Mouse (Mus musculus): ENCODE results near the gene Cog2. TPM values are rescaled to one million over a fixed set of nuclear protein-coding genes. Genes with fewer than 3 reads are reported as not detected.

Cog2 gene
- 20.5 and 20.7 TPM in 2 replicates for polyA plus RNA-seq (2015; fragmentation: Nextera tagmentation; extraction: Ambion mirVana)

DNA sequence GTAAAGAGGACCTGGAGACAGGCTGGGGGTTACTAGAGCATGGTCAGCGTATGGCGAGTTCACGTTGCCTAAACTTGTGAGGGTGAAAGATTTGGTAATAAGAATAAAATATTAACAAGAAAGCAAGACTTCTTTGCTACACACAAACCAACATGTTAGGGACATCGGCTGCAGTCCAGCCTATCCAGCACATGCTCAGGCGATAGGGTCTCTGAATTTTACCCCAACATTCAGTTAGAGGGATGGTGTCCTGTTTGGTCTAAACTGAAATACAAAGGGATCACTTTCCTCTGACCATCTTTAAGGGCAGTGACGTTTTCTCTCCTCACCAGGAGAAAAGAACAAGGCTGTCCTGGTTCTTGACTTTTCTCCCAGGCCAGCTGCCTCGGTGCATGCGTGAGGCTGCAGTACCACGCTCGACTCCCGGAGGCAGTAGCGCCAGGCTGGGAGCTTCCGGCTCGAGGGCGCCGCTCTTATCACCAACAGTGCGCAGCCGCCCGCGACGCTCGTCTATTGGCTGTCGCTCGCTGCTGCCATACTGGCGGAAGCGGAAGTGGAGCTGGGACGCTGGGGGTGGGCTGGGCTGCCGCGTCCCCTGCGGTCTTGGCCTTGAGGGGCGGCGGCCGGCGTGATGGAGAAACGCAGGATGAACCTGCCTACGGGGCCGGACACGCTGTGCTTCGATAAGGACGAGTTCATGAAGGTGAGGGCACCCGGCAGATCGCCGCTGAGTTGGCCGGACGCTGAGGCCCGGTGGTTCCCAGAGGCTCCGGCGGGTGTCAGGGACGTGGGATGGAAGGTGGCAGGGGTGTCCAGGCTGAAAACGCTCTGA lies at the start of gene Cog2:
Gene Cog2, plus strand, starts transcription at position 519 of the 832 bp plus-strand sequence.
- Histone ChIP-seq H3K9ac (peak within 1 kb of the TSS; percentile 89), H3K4me2 (peak within 1 kb of the TSS; percentile 95), H3K27me3 (replicated peaks) (peaks cover 20% of the 10 kb centered on the region; the same call in 1 of the 2 replicates), H3K36me3 (peaks cover 9% of the 10 kb centered on the region), H3K4me1 (peaks cover 20% of the 10 kb centered on the region), H3K4me3 (peak within 1 kb of the TSS; percentile 92), H3K27ac (replicated peaks) (no peak within 1 kb of the TSS), H3K9me3 (no peaks in the 10 kb centered on the region)
- 10% methylated on average over 50 of the region's 50 CpGs for WGBS
- ATAC-seq (ENCODE audit: extremely low read depth, insufficient number of reproducible peaks, low FRiP score, low TSS enrichment), result peak; percentile 89

DNA sequence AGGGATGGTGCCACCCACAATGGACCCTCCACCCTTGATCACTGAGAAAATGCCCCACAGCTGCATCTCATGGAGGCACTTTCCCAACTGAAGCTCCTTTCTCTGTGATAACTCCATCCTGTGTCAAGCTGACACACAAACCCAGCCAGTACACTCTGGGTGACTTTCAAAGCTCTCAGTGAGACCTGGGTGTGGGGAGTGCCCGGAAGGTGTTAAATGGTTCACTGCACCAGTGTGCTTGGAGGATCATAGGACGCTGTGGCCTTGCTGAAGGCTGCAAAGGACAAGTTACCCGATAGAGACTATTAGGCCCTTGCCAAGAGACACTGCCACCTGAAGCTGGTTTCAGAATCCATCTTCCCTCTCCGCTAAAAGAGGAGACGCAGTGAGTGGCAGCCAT lies 44.9 kb upstream of the Cog2 start:
- H3K4me3 ChIP-seq, result no peak overlapping the region
- no peaks in the 10 kb centered on the region; the same call in 1 of the 2 replicates for H3K27me3 ChIP-seq (replicated peaks)
- H3K4me1 ChIP-seq, result no peaks in the 10 kb centered on the region
- no peak overlapping the region for H3K27ac ChIP-seq (replicated peaks)
- H3K36me3 ChIP-seq, result no peaks in the 10 kb centered on the region
- no peak overlapping the region for H3K4me2 ChIP-seq
- 73% methylated on average over 5 of the region's 5 CpGs for WGBS
- no peak for ATAC-seq (ENCODE audit: extremely low read depth, insufficient number of reproducible peaks, low FRiP score, low TSS enrichment)
- H3K9me3 ChIP-seq, result no peaks in the 10 kb centered on the region
- no peak overlapping the region for H3K9ac ChIP-seq

DNA sequence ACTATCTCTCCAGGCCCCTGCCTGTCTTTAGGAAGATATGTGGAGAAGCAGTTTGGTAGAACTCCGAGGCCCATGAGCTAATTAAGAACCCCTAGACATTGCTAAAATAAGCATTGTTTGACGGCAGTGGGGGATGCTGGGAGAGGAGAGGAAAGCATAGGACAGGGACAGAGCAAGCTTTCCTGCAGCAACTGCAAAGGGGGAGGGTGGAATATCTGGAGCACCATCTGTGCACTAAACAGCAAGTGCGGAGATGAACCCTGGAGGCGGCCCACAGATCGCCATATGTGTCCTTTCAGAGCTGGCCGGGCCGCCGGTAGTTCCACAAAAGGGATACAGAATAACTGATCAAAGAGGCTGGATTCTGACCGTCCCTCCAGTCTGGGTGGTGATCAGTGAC lies 43.9 kb upstream of the Cog2 start:
- no peaks in the 10 kb centered on the region for H3K4me1 ChIP-seq
- no peaks in the 10 kb centered on the region for H3K9me3 ChIP-seq
- H3K27me3 ChIP-seq (replicated peaks), result no peaks in the 10 kb centered on the region; the same call in 1 of the 2 replicates
- no peaks in the 10 kb centered on the region for H3K36me3 ChIP-seq
- no peak overlapping the region for H3K9ac ChIP-seq
- no peak overlapping the region for H3K27ac ChIP-seq (replicated peaks)
- H3K4me3 ChIP-seq, result no peak overlapping the region
- WGBS, result 70% methylated on average over 9 of the region's 9 CpGs
- no peak overlapping the region for H3K4me2 ChIP-seq
- no peak for ATAC-seq (ENCODE audit: extremely low read depth, insufficient number of reproducible peaks, low FRiP score, low TSS enrichment)

DNA sequence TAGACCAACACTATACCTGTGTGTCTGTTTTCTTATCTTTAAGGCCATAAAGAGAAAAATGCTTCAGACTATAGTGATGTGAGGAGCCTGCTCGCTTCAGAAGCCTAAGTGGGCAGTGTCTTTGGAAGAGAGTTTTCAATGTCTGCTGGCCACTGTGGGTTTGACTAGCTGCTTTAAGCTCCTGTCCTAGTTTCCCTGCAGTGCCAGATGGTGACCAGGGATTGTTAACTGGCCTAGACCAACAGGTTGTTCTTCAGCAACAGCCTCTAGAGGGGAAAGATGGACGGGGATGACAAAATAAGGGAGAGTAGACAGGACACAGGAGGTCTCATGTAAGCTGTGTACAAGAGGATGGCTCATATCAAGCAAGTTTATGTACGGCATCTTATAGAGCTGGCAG lies 41.3 kb upstream of the Cog2 start:
- no peak for ATAC-seq (ENCODE audit: extremely low read depth, insufficient number of reproducible peaks, low FRiP score, low TSS enrichment)
- no peak overlapping the region for H3K4me2 ChIP-seq
- 0 out of 2 replicates have a peak, but pooled peaks cover 3% of the 10 kb centered on the region for H3K9me3 ChIP-seq
- H3K9ac ChIP-seq, result no peak overlapping the region
- no peak overlapping the region for H3K4me3 ChIP-seq
- 72% methylated on average over 3 of the region's 3 CpGs for WGBS
- H3K27me3 ChIP-seq (replicated peaks), result no peaks in the 10 kb centered on the region; the same call in 1 of the 2 replicates
- no peaks in the 10 kb centered on the region for H3K36me3 ChIP-seq
- H3K4me1 ChIP-seq, result no peaks in the 10 kb centered on the region
- no peak overlapping the region for H3K27ac ChIP-seq (replicated peaks)

DNA sequence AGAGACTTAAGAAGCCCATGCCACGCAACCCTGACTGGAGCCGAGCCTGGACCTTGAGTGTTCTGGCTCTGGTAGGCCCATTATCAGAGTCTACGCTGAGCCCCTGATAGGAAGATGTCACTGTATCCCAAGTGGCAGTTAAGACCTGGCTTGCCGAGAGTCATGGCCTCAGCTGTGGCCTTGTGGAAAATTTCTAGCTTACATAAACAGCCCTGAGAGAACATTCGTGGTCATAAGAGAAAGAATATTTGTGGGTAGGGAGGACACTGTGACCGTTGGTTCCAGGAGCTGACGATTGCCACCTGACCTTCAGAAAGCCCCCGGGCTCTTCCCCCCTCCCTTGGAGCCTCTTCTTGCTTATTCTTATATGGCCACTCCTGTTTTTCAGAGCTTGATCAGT lies 40.2 kb upstream of the Cog2 start:
- WGBS, result 62% methylated on average over 8 of the region's 8 CpGs

DNA sequence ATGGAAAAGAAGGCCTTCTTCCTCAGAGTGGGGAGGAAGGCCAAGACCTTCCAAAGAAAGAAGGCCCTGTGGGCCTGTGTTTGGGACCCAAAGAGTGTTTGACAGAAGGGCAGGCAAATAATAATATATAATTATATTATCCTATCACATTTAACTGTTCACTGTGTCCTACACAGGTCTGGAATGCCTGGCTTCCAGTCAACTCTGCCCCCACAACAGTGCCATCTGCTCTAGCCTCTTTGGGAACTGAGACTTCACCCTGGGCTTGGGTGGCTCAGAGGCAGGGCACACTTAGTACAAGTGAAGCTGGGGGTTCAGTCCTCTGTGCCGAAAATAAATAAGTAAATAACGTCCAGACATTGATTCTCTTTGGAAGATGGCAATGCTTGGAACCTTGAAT lies 37.8 kb upstream of the Cog2 start:
- Histone ChIP-seq H3K4me2 (no peak overlapping the region), H3K27me3 (replicated peaks) (no peaks in the 10 kb centered on the region; the same call in 1 of the 2 replicates), H3K4me3 (no peak overlapping the region), H3K9me3 (0 out of 2 replicates have a peak, but pooled peaks cover 3% of the 10 kb centered on the region), H3K9ac (no peak overlapping the region), H3K36me3 (no peaks in the 10 kb centered on the region), H3K4me1 (no peaks in the 10 kb centered on the region), H3K27ac (replicated peaks) (no peak overlapping the region)
- WGBS, result 76% methylated on average over 2 of the region's 2 CpGs
- no peak for ATAC-seq (ENCODE audit: extremely low read depth, insufficient number of reproducible peaks, low FRiP score, low TSS enrichment)

More for the DNA sequence above, 40.2 kb upstream of the Cog2 start:
- Histone ChIP-seq H3K4me2 (no peak overlapping the region), H3K9me3 (0 out of 2 replicates have a peak, but pooled peaks cover 3% of the 10 kb centered on the region), H3K9ac (no peak overlapping the region), H3K27me3 (replicated peaks) (no peaks in the 10 kb centered on the region; the same call in 1 of the 2 replicates), H3K4me1 (no peaks in the 10 kb centered on the region), H3K4me3 (no peak overlapping the region), H3K36me3 (no peaks in the 10 kb centered on the region), H3K27ac (replicated peaks) (no peak overlapping the region)
- no peak for ATAC-seq (ENCODE audit: extremely low read depth, insufficient number of reproducible peaks, low FRiP score, low TSS enrichment)

DNA sequence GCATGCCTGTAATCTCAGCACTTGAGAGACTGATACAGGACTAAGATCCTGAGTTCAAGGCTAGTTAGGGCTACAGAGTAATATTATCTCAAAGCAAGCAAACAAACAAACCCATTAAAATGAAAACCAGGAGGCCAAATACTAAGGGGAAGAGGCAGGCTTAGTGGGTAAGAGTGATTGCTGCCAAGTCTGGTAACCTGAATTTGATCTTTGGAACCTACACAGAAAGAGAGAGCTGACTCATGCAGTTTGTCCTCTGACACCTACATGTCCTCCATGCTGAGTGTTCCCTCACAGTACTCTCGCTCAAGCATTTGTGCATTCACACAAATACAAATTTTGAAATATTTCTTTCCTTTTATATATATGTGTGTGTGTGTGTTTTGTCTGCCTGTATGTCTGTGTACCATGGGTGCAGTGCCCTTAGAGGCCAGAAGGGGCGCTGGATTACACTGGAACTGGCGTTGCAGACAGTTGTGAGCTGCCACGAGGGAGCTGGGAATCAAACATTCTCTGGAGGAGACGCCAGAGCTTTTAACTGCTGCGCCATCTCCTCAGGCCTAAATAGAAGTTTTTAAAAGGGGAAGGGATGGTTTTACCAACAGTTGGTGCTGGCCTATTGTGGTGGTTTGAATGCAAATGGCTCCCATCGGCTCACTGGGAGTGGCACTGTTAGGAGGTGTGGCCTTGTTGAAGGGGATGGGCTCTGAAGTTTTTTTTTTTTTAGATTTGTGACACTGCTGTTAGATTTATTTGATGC lies 37.0 kb upstream of the Cog2 start:
- Histone ChIP-seq H3K27ac (replicated peaks) (no peak overlapping the region), H3K9ac (no peak overlapping the region), H3K4me3 (no peak overlapping the region), H3K27me3 (replicated peaks) (no peaks in the 10 kb centered on the region; the same call in 1 of the 2 replicates), H3K4me2 (no peak overlapping the region), H3K9me3 (0 out of 2 replicates have a peak, but pooled peaks cover 3% of the 10 kb centered on the region), H3K36me3 (no peaks in the 10 kb centered on the region), H3K4me1 (no peaks in the 10 kb centered on the region)
- 65% methylated on average over 7 of the region's 7 CpGs for WGBS
- ATAC-seq (ENCODE audit: extremely low read depth, insufficient number of reproducible peaks, low FRiP score, low TSS enrichment), result no peak

DNA sequence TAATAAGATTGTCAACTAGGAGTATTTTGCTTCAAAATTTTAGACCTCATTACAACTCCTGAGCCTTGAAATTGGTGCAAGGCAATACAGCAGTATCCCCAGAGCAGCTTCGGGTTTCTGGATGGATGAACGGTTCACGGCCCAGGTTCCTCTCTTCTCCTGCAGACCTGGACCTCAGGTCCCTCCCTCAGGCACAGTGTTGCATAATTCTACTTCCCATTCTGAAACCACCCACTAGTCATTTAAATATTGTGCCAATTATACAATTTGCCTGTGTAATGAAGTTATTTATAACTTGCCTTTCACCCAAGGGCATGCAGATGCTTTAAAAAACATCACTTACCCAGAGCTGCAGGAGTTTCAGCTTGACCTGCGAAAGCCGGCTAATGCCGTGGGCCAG lies 31.3 kb upstream of the Cog2 start:
- Histone ChIP-seq H3K4me3 (no peak overlapping the region), H3K9ac (no peak overlapping the region), H3K9me3 (no peaks in the 10 kb centered on the region), H3K36me3 (no peaks in the 10 kb centered on the region), H3K4me2 (no peak overlapping the region), H3K27ac (replicated peaks) (no peak overlapping the region), H3K27me3 (replicated peaks) (no peaks in the 10 kb centered on the region), H3K4me1 (no peaks in the 10 kb centered on the region)
- no peak for ATAC-seq (ENCODE audit: extremely low read depth, insufficient number of reproducible peaks, low FRiP score, low TSS enrichment)
- 91% methylated on average over 6 of the region's 6 CpGs for WGBS

DNA sequence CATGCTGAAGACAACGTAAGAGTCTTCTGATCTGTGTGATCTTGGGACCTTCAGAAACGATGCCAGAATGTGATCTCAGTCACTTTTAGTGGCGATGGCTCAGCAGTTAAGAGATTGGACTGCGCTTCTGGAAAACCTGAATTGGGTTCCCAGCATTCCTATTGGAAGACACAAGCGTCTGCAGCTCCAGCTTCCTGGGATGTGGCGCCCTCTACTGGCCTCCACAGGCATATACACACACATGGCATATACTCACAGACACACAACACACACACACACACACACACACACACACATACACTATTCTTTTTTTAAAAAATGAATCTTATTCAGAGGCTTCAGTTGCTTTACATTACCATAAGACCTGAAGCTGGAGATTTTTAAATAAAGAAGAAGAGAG lies 30.8 kb upstream of the Cog2 start:
- no peaks in the 10 kb centered on the region for H3K4me1 ChIP-seq
- no peak for ATAC-seq (ENCODE audit: extremely low read depth, insufficient number of reproducible peaks, low FRiP score, low TSS enrichment)
- whole genome bisulfite sequencing, result 79% methylated on average over 6 of the region's 6 CpGs

DNA sequence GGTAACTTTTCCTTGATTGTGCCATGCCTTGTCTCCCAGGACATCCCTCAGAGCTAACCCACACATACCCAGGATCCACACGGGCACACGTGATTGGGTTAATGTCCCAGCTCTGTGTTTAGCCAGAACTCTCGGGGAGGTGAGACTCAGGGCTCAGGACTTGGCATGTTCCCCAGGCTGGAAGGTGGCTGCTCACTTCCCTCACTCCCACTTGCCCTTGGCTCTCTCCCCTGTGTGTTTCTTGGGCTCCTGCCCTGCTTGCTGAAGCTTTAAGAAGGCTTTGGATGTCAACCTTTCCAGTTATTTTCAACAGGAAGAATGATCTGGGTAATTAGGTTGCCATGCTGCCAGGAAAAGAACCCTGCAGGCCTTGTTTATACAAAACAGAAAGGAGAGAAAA lies 26.2 kb upstream of the Cog2 start:
- Histone ChIP-seq H3K36me3 (no peaks in the 10 kb centered on the region), H3K4me2 (no peak overlapping the region), H3K4me1 (no peaks in the 10 kb centered on the region), H3K27ac (replicated peaks) (no peak overlapping the region), H3K4me3 (no peak overlapping the region), H3K9ac (no peak overlapping the region), H3K9me3 (no peaks in the 10 kb centered on the region), H3K27me3 (replicated peaks) (no peaks in the 10 kb centered on the region)
- WGBS, result 57% methylated on average over 3 of the region's 3 CpGs
- no peak for ATAC-seq (ENCODE audit: extremely low read depth, insufficient number of reproducible peaks, low FRiP score, low TSS enrichment)

More for the DNA sequence above, 30.8 kb upstream of the Cog2 start:
- H3K9me3 ChIP-seq, result no peaks in the 10 kb centered on the region
- no peak overlapping the region for H3K9ac ChIP-seq
- no peak overlapping the region for H3K27ac ChIP-seq (replicated peaks)
- no peaks in the 10 kb centered on the region for H3K27me3 ChIP-seq (replicated peaks)
- H3K4me2 ChIP-seq, result no peak overlapping the region
- no peak overlapping the region for H3K4me3 ChIP-seq
- H3K36me3 ChIP-seq, result no peaks in the 10 kb centered on the region

DNA sequence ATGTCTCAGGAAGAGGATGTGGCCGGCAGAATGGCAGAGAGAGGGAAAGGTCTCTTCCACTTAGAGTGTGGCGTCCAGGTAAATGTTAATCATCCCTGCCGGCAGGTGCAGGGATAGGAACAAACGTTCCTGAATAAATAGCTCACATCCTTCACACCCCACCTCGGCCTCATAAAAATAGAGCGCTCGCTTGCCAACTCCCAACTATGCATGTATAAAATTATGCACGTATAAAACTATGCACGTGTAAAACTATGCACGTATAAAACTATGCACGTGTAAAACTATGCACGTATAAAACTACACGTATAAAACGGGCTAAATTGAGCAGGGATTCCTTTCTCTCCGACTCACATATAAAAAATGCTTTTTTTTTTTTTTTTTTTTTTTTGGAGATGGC lies 25.6 kb upstream of the Cog2 start:
- H3K4me2 ChIP-seq, result no peak overlapping the region
- no peak for ATAC-seq (ENCODE audit: extremely low read depth, insufficient number of reproducible peaks, low FRiP score, low TSS enrichment)
- H3K27ac ChIP-seq (replicated peaks), result no peak overlapping the region
- no peaks in the 10 kb centered on the region for H3K27me3 ChIP-seq (replicated peaks)
- no peaks in the 10 kb centered on the region for H3K36me3 ChIP-seq
- 78% methylated on average over 15 of the region's 15 CpGs for WGBS
- H3K9me3 ChIP-seq, result no peaks in the 10 kb centered on the region
- no peaks in the 10 kb centered on the region for H3K4me1 ChIP-seq
- no peak overlapping the region for H3K9ac ChIP-seq
- H3K4me3 ChIP-seq, result no peak overlapping the region
